Mouse (Mus musculus) monocyte, adult 5-6 weeks (primary cell): ENCODE results near the gene Vwa5b1. TPM values are rescaled to one million over a fixed set of nuclear protein-coding genes. Genes with fewer than 3 reads are reported as not detected.

Source experiments
- ATAC-seq: fragments of 153-309, 156-312 bp; replicated peaks from 2 replicates; pipeline ENCODE4 v1.8.0; 2017; ENCODE audit warnings: mild to moderate bottlenecking; ENCODE audit not compliant: low TSS enrichment, insufficient number of reproducible peaks, severe bottlenecking, poor library complexity, low FRiP score
- total RNA-seq: library from RNA; stranded (forward); fragments of 200-1000, 200-491, 200-594 nt; gene quantifications from 3 replicates; pipeline ENCODE4 v1.2.3, GENCODE M21; 2017

Gene Vwa5b1
- total RNA-seq, 1 experiment from 2014 or later = not detected

- no peak for ATAC-seq
These were observed 97.6 kb downstream of the Vwa5b1 start for GRCm38 (mm10) chr4:138538084-138538449.

GRCm38 (mm10) chr4:138537210-138538083 lies 98.2 kb downstream of the Vwa5b1 start:
- no peak for ATAC-seq

GRCm38 (mm10) chr4:138535610-138536009 lies 100.1 kb downstream of the Vwa5b1 start:
- ATAC-seq = no peak

GRCm38 (mm10) chr4:138533877-138534276 lies 101.8 kb downstream of the Vwa5b1 start:
- ATAC-seq = no peak

GRCm38 (mm10) chr4:138531761-138532160 lies 103.9 kb downstream of the Vwa5b1 start:
- no peak for ATAC-seq

GRCm38 (mm10) chr4:138530011-138530410 lies 105.7 kb downstream of the Vwa5b1 start:
- no peak for ATAC-seq

- ATAC-seq = no peak
These were observed 110.0 kb downstream of the Vwa5b1 start for GRCm38 (mm10) chr4:138525684-138526083.

- no peak for ATAC-seq
These were observed 110.9 kb downstream of the Vwa5b1 start for GRCm38 (mm10) chr4:138524769-138525168.

- no peak for ATAC-seq
These were observed 111.9 kb downstream of the Vwa5b1 start for GRCm38 (mm10) chr4:138523775-138524174.

GRCm38 (mm10) chr4:138522296-138522695 lies 113.4 kb downstream of the Vwa5b1 start:
- no peak for ATAC-seq

GRCm38 (mm10) chr4:138517153-138517789 lies 118.4 kb downstream of the Vwa5b1 start:
- no peak for ATAC-seq

GRCm38 (mm10) chr4:138516448-138516847 lies 119.2 kb downstream of the Vwa5b1 start:
- ATAC-seq = no peak

Other genes with a start within 250 kb of the Vwa5b1 start
- gene Fam43b, start 239.4 kb downstream of the Vwa5b1 start, total RNA-seq = not detected in 3 replicates
- 10.8 to 12.0 TPM (median 11.9 TPM) in 3 replicates for gene Mul1, start 201.2 kb downstream of the Vwa5b1 start, total RNA-seq
- 10.8 to 19.2 TPM (median 11.3 TPM) in 3 replicates for gene Camk2n1, start 181.6 kb downstream of the Vwa5b1 start, total RNA-seq
- not detected in 3 replicates for gene Pla2g2c, start 88.9 kb upstream of the Vwa5b1 start, total RNA-seq
- gene Ubxn10, start 101.3 kb upstream of the Vwa5b1 start, total RNA-seq = not detected in 3 replicates
- not detected in 3 replicates for gene Pla2g2f, start 121.7 kb upstream of the Vwa5b1 start, total RNA-seq
- not detected in 3 replicates for gene Pla2g2d, start 139.9 kb upstream of the Vwa5b1 start, total RNA-seq
- not detected in 3 replicates for gene Pla2g5, start 227.6 kb upstream of the Vwa5b1 start, total RNA-seq
- not detected in 3 replicates for gene Gm13030, start 238.1 kb upstream of the Vwa5b1 start, total RNA-seq
- gene Pla2g2e, start 242.1 kb upstream of the Vwa5b1 start, total RNA-seq = not detected in 3 replicates